Mouse (Mus musculus) lung, embryonic 16.5 days (tissue): ENCODE data around the gene Plac1. TPM values are rescaled to one million over a fixed set of nuclear protein-coding genes. Genes with fewer than 3 reads are reported as not detected.

Experiments
- ATAC-seq: fragments of 200-750 bp; cut with Nextera tagmentation; 2 replicates; pipeline ENCODE4 v1.8.0; 2017; ENCODE audit warnings: low read depth, mild to moderate bottlenecking, moderate library complexity
- H3K27ac ChIP-seq: fragments of 300-500 bp; sonication (generic); 2 replicates; pipeline ENCODE4 v1.5.1; 2014; ENCODE audit warnings: mild to moderate bottlenecking, control low read depth, low read length
- H3K27me3 ChIP-seq: fragments of 300-500 bp; sonication (generic); 2 replicates; pipeline ENCODE4 v1.6.1; 2014; ENCODE audit warnings: low read depth, low read length, mixed read lengths; ENCODE audit not compliant: control insufficient read depth, insufficient read depth
- H3K36me3 ChIP-seq: fragments of 300-500 bp; sonication (generic); 2 replicates; pipeline ENCODE4 v1.6.1; 2014; ENCODE audit warnings: low read length; ENCODE audit not compliant: control insufficient read depth, insufficient read depth
- H3K4me1 ChIP-seq: fragments of 300-500 bp; sonication (generic); replicated peaks from 2 replicates; pipeline ENCODE4 v1.6.1; 2014; ENCODE audit warnings: low read length, mixed read lengths; ENCODE audit not compliant: control insufficient read depth, insufficient read depth
- H3K4me2 ChIP-seq: fragments of 300-500 bp; sonication (generic); 2 replicates; pipeline ENCODE4 v1.6.1; 2014; ENCODE audit warnings: low read depth, low read length, control low read depth
- H3K4me3 ChIP-seq: fragments of 300-500 bp; sonication (generic); 2 replicates; pipeline ENCODE4 v1.5.1; 2014; ENCODE audit warnings: mild to moderate bottlenecking, low read length, control low read depth
- H3K9ac ChIP-seq: fragments of 300-500 bp; sonication (generic); 2 replicates; pipeline ENCODE4 v1.6.1; 2014; ENCODE audit warnings: low read length, control low read depth
- H3K9me3 ChIP-seq: fragments of 300-500 bp; sonication (generic); 2 replicates; pipeline ENCODE4 v1.6.1; 2016; ENCODE audit warnings: low read length; ENCODE audit not compliant: control insufficient read depth
- WGBS: fragments of 180-500 bp; shearing (Covaris S2); extraction: QIAGEN DNeasy Blood & Tissue Kit; methylation state at CpG from one replicate; pipeline ENCODE4 v1.1.7; 2014; 5-methylcytosine and 5-hydroxymethylcytosine counted together
- polyA plus RNA-seq: library from polyadenylated mRNA; unstranded; fragments of >200 nt; fragmentation: Nextera tagmentation; extraction: Ambion mirVana; gene quantifications from 2 replicates; pipeline ENCODE4 v1.2.1, GENCODE M21; 2015

Plac1 gene
- polyA plus RNA-seq, 1 experiment from 2014 or later: 19.5 TPM

- H3K4me2 ChIP-seq: no peak overlapping the region
These were observed 28.0 kb downstream of the Plac1 start for GRCm38 (mm10) chrX:53211756-53212483.

GRCm38 (mm10) chrX:53209431-53209830 is 30.5 kb downstream of the Plac1 start:
- WGBS: 46% methylated on average over 7 of the region's 7 CpGs
- Histone ChIP-seq H3K9me3 (no peaks in the 10 kb centered on the region), H3K4me1 (peaks cover 32% of the 10 kb centered on the region), H3K4me2 (no peak overlapping the region), H3K4me3 (no peak overlapping the region), H3K27ac (peak overlapping the region; percentile 88), H3K36me3 (no peaks in the 10 kb centered on the region), H3K27me3 (no peaks in the 10 kb centered on the region), H3K9ac (peak overlapping the region; percentile 24; the same call in 1 of the 2 replicates)
- no peak for ATAC-seq

More at GRCm38 (mm10) chrX:53211756-53212483, 28.0 kb downstream of the Plac1 start:
- no peak overlapping the region for H3K4me3 ChIP-seq
- 33% methylated on average over 7 of the region's 7 CpGs for WGBS
- H3K36me3 ChIP-seq: no peaks in the 10 kb centered on the region
- peaks cover 44% of the 10 kb centered on the region for H3K4me1 ChIP-seq
- H3K9me3 ChIP-seq: no peaks in the 10 kb centered on the region
- H3K27ac ChIP-seq: peak overlapping the region; percentile 92
- peak; percentile 87 for ATAC-seq
- H3K9ac ChIP-seq: no peak overlapping the region
- no peaks in the 10 kb centered on the region for H3K27me3 ChIP-seq

GRCm38 (mm10) chrX:53204690-53205311 is 35.1 kb downstream of the Plac1 start:
- no peak overlapping the region for H3K4me2 ChIP-seq
- H3K4me3 ChIP-seq: no peak overlapping the region
- H3K36me3 ChIP-seq: no peaks in the 10 kb centered on the region
- peaks cover 20% of the 10 kb centered on the region for H3K4me1 ChIP-seq
- no peaks in the 10 kb centered on the region for H3K27me3 ChIP-seq
- 18% methylated on average over 3 of the region's 3 CpGs for WGBS
- no peaks in the 10 kb centered on the region for H3K9me3 ChIP-seq
- ATAC-seq: peak; percentile 69
- peak overlapping the region; percentile 77 for H3K27ac ChIP-seq
- no peak overlapping the region for H3K9ac ChIP-seq

GRCm38 (mm10) chrX:53201616-53202015 is 38.3 kb downstream of the Plac1 start:
- Histone ChIP-seq H3K4me3 (no peak overlapping the region), H3K9me3 (no peaks in the 10 kb centered on the region), H3K27ac (no peak overlapping the region), H3K4me2 (no peak overlapping the region), H3K36me3 (no peaks in the 10 kb centered on the region), H3K9ac (no peak overlapping the region), H3K4me1 (peaks cover 2% of the 10 kb centered on the region; the same call in 1 of the 2 replicates), H3K27me3 (no peaks in the 10 kb centered on the region)
- no peak for ATAC-seq
- 57% methylated on average over 5 of the region's 5 CpGs for WGBS

GRCm38 (mm10) chrX:53197681-53198080 is 42.2 kb downstream of the Plac1 start:
- Histone ChIP-seq H3K27ac (no peak overlapping the region), H3K36me3 (no peaks in the 10 kb centered on the region), H3K9ac (no peak overlapping the region), H3K4me1 (no peaks in the 10 kb centered on the region), H3K9me3 (no peaks in the 10 kb centered on the region), H3K4me2 (no peak overlapping the region), H3K27me3 (no peaks in the 10 kb centered on the region), H3K4me3 (no peak overlapping the region)
- 62% methylated on average over 4 of the region's 4 CpGs for WGBS
- ATAC-seq: no peak

- Histone ChIP-seq H3K36me3 (no peaks in the 10 kb centered on the region), H3K27me3 (no peaks in the 10 kb centered on the region), H3K9me3 (no peaks in the 10 kb centered on the region), H3K4me2 (no peak overlapping the region), H3K9ac (no peak overlapping the region), H3K4me3 (no peak overlapping the region), H3K27ac (no peak overlapping the region), H3K4me1 (no peaks in the 10 kb centered on the region)
- ATAC-seq: no peak
- 50% methylated on average over 5 of the region's 5 CpGs for whole genome bisulfite sequencing
These were observed 43.5 kb downstream of the Plac1 start for GRCm38 (mm10) chrX:53196392-53196791.

- WGBS: 70% methylated on average over 1 of the region's 1 CpGs
These were observed 51.2 kb downstream of the Plac1 start for GRCm38 (mm10) chrX:53188692-53189091.

GRCm38 (mm10) chrX:53179801-53180200 is 60.1 kb downstream of the Plac1 start:
- ATAC-seq: no peak
- H3K27ac ChIP-seq: no peak overlapping the region
- WGBS: 60% methylated on average over 3 of the region's 3 CpGs

More at GRCm38 (mm10) chrX:53188692-53189091, 51.2 kb downstream of the Plac1 start:
- H3K36me3 ChIP-seq: no peaks in the 10 kb centered on the region
- H3K4me2 ChIP-seq: no peak overlapping the region
- H3K27ac ChIP-seq: peak overlapping the region; percentile 73
- peak; percentile 81 for ATAC-seq
- H3K27me3 ChIP-seq: no peaks in the 10 kb centered on the region
- H3K9me3 ChIP-seq: no peaks in the 10 kb centered on the region
- no peak overlapping the region for H3K4me3 ChIP-seq
- H3K9ac ChIP-seq: no peak overlapping the region
- H3K4me1 ChIP-seq: no peaks in the 10 kb centered on the region

GRCm38 (mm10) chrX:53176296-53176695 is 63.6 kb downstream of the Plac1 start:
- Histone ChIP-seq H3K9me3 (no peaks in the 10 kb centered on the region), H3K27me3 (no peaks in the 10 kb centered on the region), H3K4me3 (no peak overlapping the region), H3K36me3 (no peaks in the 10 kb centered on the region), H3K9ac (no peak overlapping the region), H3K4me2 (no peak overlapping the region), H3K27ac (no peak overlapping the region), H3K4me1 (no peaks in the 10 kb centered on the region)
- WGBS: 91% methylated on average over 5 of the region's 5 CpGs
- no peak for ATAC-seq

More at GRCm38 (mm10) chrX:53179801-53180200, 60.1 kb downstream of the Plac1 start:
- no peaks in the 10 kb centered on the region for H3K27me3 ChIP-seq
- H3K4me3 ChIP-seq: no peak overlapping the region
- H3K9ac ChIP-seq: no peak overlapping the region
- H3K4me1 ChIP-seq: no peaks in the 10 kb centered on the region
- no peaks in the 10 kb centered on the region for H3K9me3 ChIP-seq
- H3K4me2 ChIP-seq: no peak overlapping the region
- no peaks in the 10 kb centered on the region for H3K36me3 ChIP-seq
